Mouse (Mus musculus): Measurements from ENCODE around the gene Chil4. TPM values are rescaled to one million over a fixed set of nuclear protein-coding genes. Genes with fewer than 3 reads are reported as not detected.
"Not testable (repeated sequence)": the region's sequence is repeated elsewhere in the genome, so short reads cannot be mapped to it uniquely, and the experiment has no call there.

Chil4 gene
- polyA plus RNA-seq, 1 experiment from 2014 or later: not detected

GRCm38 (mm10) chr3:106198030-106198429 lies 21.3 kb downstream of the Chil4 start:
- H3K4me3 ChIP-seq (replicated peaks); ATAC-seq (ENCODE audit: low FRiP score); H3K36me3 ChIP-seq (replicated peaks); H3K27me3 ChIP-seq; H3K4me2 ChIP-seq; H3K4me1 ChIP-seq; H3K27ac ChIP-seq; H3K9ac ChIP-seq; H3K9me3 ChIP-seq: not testable (repeated sequence)
- WGBS: 74% methylated on average over 1 of the region's 1 CpGs

- H3K9ac ChIP-seq, H3K27ac ChIP-seq: not testable (repeated sequence)
- 81% methylated on average over 2 of the region's 2 CpGs for WGBS
Observed at GRCm38 (mm10) chr3:106197246-106197645, 22.1 kb downstream of the Chil4 start.

GRCm38 (mm10) chr3:106196276-106196675 lies 23.0 kb downstream of the Chil4 start:
- H3K9me3 ChIP-seq: no peaks in the 10 kb centered on the region
- no peak overlapping the region for H3K4me2 ChIP-seq
- H3K4me1 ChIP-seq: no peaks in the 10 kb centered on the region
- no peaks in the 10 kb centered on the region for H3K36me3 ChIP-seq (replicated peaks)
- H3K9ac ChIP-seq: no peak overlapping the region
- H3K27me3 ChIP-seq: no peaks in the 10 kb centered on the region
- no peak overlapping the region for H3K4me3 ChIP-seq (replicated peaks)
- ATAC-seq (ENCODE audit: low FRiP score): 0 out of 2 replicates have a peak, but pooled peaks have one; percentile 17
- H3K27ac ChIP-seq: no peak overlapping the region

More at GRCm38 (mm10) chr3:106197246-106197645, 22.1 kb downstream of the Chil4 start:
- not testable (repeated sequence) for H3K36me3 ChIP-seq (replicated peaks); H3K4me3 ChIP-seq (replicated peaks); H3K9me3 ChIP-seq; H3K4me2 ChIP-seq; H3K27me3 ChIP-seq; ATAC-seq (ENCODE audit: low FRiP score); H3K4me1 ChIP-seq

GRCm38 (mm10) chr3:106195486-106195885 lies 23.8 kb downstream of the Chil4 start:
- Histone ChIP-seq H3K27ac (no peak overlapping the region), H3K36me3 (replicated peaks) (no peaks in the 10 kb centered on the region), H3K27me3 (no peaks in the 10 kb centered on the region), H3K9me3 (no peaks in the 10 kb centered on the region), H3K4me2 (no peak overlapping the region), H3K4me1 (no peaks in the 10 kb centered on the region), H3K9ac (no peak overlapping the region), H3K4me3 (replicated peaks) (no peak overlapping the region)
- WGBS: 92% methylated on average over 12 of the region's 12 CpGs
- no peak for ATAC-seq (ENCODE audit: low FRiP score)

- no peak overlapping the region for H3K27ac ChIP-seq
- peak; percentile 63; the same call in 1 of the 2 replicates for ATAC-seq (ENCODE audit: low FRiP score)
Observed at GRCm38 (mm10) chr3:106187991-106188390, 31.3 kb downstream of the Chil4 start.

GRCm38 (mm10) chr3:106177509-106178189 lies 41.7 kb downstream of the Chil4 start:
- no peak overlapping the region for H3K4me2 ChIP-seq
- no peak overlapping the region for H3K9ac ChIP-seq
- peaks cover 3% of the 10 kb centered on the region; the same call in 1 of the 2 replicates for H3K4me1 ChIP-seq
- no peak overlapping the region for H3K27ac ChIP-seq
- peak; percentile 90 for ATAC-seq (ENCODE audit: low FRiP score)
- H3K4me3 ChIP-seq (replicated peaks): no peak overlapping the region
- no peaks in the 10 kb centered on the region for H3K9me3 ChIP-seq
- H3K27me3 ChIP-seq: no peaks in the 10 kb centered on the region
- no peaks in the 10 kb centered on the region for H3K36me3 ChIP-seq (replicated peaks)
- WGBS: 71% methylated on average over 13 of the region's 13 CpGs

More at GRCm38 (mm10) chr3:106187991-106188390, 31.3 kb downstream of the Chil4 start:
- Histone ChIP-seq H3K4me1 (no peaks in the 10 kb centered on the region), H3K9ac (no peak overlapping the region), H3K4me2 (no peak overlapping the region), H3K4me3 (replicated peaks) (no peak overlapping the region), H3K9me3 (peaks cover 13% of the 10 kb centered on the region; the same call in 1 of the 2 replicates), H3K36me3 (replicated peaks) (no peaks in the 10 kb centered on the region), H3K27me3 (no peaks in the 10 kb centered on the region)
- WGBS: 80% methylated on average over 2 of the region's 2 CpGs

- not testable (repeated sequence) for H3K9me3 ChIP-seq; H3K4me3 ChIP-seq (replicated peaks); H3K36me3 ChIP-seq (replicated peaks); ATAC-seq (ENCODE audit: low FRiP score); H3K27ac ChIP-seq; H3K9ac ChIP-seq; H3K27me3 ChIP-seq; H3K4me2 ChIP-seq; H3K4me1 ChIP-seq
- WGBS: 65% methylated on average over 2 of the region's 2 CpGs
Observed at GRCm38 (mm10) chr3:106174971-106175370, 44.3 kb downstream of the Chil4 start.

GRCm38 (mm10) chr3:106172506-106172905 lies 46.8 kb downstream of the Chil4 start:
- not testable (repeated sequence) for H3K4me2 ChIP-seq; H3K4me1 ChIP-seq; H3K9me3 ChIP-seq; H3K4me3 ChIP-seq (replicated peaks); H3K36me3 ChIP-seq (replicated peaks); H3K9ac ChIP-seq; H3K27me3 ChIP-seq; H3K27ac ChIP-seq; ATAC-seq (ENCODE audit: low FRiP score)
- 78% methylated on average over 2 of the region's 2 CpGs for WGBS

GRCm38 (mm10) chr3:106171135-106171731 lies 48.1 kb downstream of the Chil4 start:
- Histone ChIP-seq H3K4me2 (no peak overlapping the region), H3K9ac (no peak overlapping the region), H3K27me3 (no peaks in the 10 kb centered on the region), H3K4me1 (0 out of 2 replicates have a peak, but pooled peaks cover 6% of the 10 kb centered on the region), H3K4me3 (replicated peaks) (no peak overlapping the region), H3K27ac (no peak overlapping the region; the same call in 1 of the 2 replicates), H3K36me3 (replicated peaks) (no peaks in the 10 kb centered on the region), H3K9me3 (no peaks in the 10 kb centered on the region)
- peak; percentile 51 for ATAC-seq (ENCODE audit: low FRiP score)
- 79% methylated on average over 1 of the region's 1 CpGs for WGBS

GRCm38 (mm10) chr3:106170522-106171053 lies 48.7 kb downstream of the Chil4 start:
- Histone ChIP-seq H3K9me3 (no peaks in the 10 kb centered on the region), H3K27me3 (no peaks in the 10 kb centered on the region), H3K4me1 (0 out of 2 replicates have a peak, but pooled peaks cover 6% of the 10 kb centered on the region), H3K4me3 (replicated peaks) (no peak overlapping the region), H3K27ac (no peak overlapping the region; the same call in 1 of the 2 replicates), H3K9ac (no peak overlapping the region), H3K36me3 (replicated peaks) (no peaks in the 10 kb centered on the region), H3K4me2 (no peak overlapping the region)
- WGBS: 69% methylated on average over 1 of the region's 1 CpGs
- peak; percentile 75 for ATAC-seq (ENCODE audit: low FRiP score)

GRCm38 (mm10) chr3:106167464-106167863 lies 51.8 kb downstream of the Chil4 start, which contains the start of gene Chil3:
Gene Chil3, minus strand, starts transcription at chr3:106167564.
- H3K4me3 ChIP-seq (replicated peaks): no peak within 1 kb of the TSS
- H3K36me3 ChIP-seq (replicated peaks): no peaks in the 10 kb centered on the region
- no peak within 1 kb of the TSS for H3K27ac ChIP-seq
- no peak within 1 kb of the TSS for H3K9ac ChIP-seq
- ATAC-seq (ENCODE audit: low FRiP score): no peak
- WGBS: 91% methylated on average over 3 of the region's 3 CpGs
- H3K27me3 ChIP-seq: no peaks in the 10 kb centered on the region
- no peaks in the 10 kb centered on the region for H3K9me3 ChIP-seq
- H3K4me2 ChIP-seq: no peak within 1 kb of the TSS
- H3K4me1 ChIP-seq: 0 out of 2 replicates have a peak, but pooled peaks cover 6% of the 10 kb centered on the region

- Histone ChIP-seq H3K4me3 (replicated peaks) (no peak overlapping the region), H3K36me3 (replicated peaks) (no peaks in the 10 kb centered on the region), H3K4me1 (no peaks in the 10 kb centered on the region), H3K9ac (no peak overlapping the region), H3K9me3 (no peaks in the 10 kb centered on the region), H3K27me3 (no peaks in the 10 kb centered on the region), H3K4me2 (no peak overlapping the region), H3K27ac (no peak overlapping the region)
- ATAC-seq (ENCODE audit: low FRiP score): no peak
- 89% methylated on average over 2 of the region's 2 CpGs for WGBS
Observed at GRCm38 (mm10) chr3:106154413-106154812, 64.9 kb downstream of the Chil4 start.
